Mouse (Mus musculus) C2C12 (cell line): ENCODE measurements around the gene Cds2. TPM values are rescaled to one million over a fixed set of nuclear protein-coding genes. Genes with fewer than 3 reads are reported as not detected.

ENCODE experiments used
- H3K27me3 ChIP-seq: one replicate; pipeline ENCODE4 v1.6.1; 2011; ENCODE audit not compliant: control insufficient read depth, insufficient read depth, insufficient read length
- H3K36me3 ChIP-seq: one replicate; pipeline ENCODE4 v1.6.1; 2011; ENCODE audit not compliant: control insufficient read depth, insufficient read depth
- H3K4me3 ChIP-seq: one replicate; pipeline ENCODE4 v1.5.1; 2011; ENCODE audit warnings: mild to moderate bottlenecking, control low read depth; ENCODE audit not compliant: poor library complexity, insufficient read depth, severe bottlenecking
- H3K79me2 ChIP-seq: one replicate; pipeline ENCODE4 v1.6.1; 2011; ENCODE audit not compliant: control insufficient read depth, insufficient read depth
- H3K79me3 ChIP-seq: one replicate; pipeline ENCODE4 v1.6.1; 2011; ENCODE audit warnings: low read depth, control low read depth
- H3ac ChIP-seq: one replicate; pipeline ENCODE3; 2011; ENCODE audit warnings: low read depth; ENCODE audit not compliant: control insufficient read depth, insufficient read length
- CEBPB ChIP-seq: IDR thresholded peaks from one replicate; pipeline ENCODE4 v1.6.1; 2011; ENCODE audit warnings: low read depth, mild to moderate bottlenecking, control low read depth, moderate library complexity
- MYOD1 ChIP-seq: IDR thresholded peaks from one replicate; pipeline ENCODE4 v1.6.1; 2011; ENCODE audit warnings: low read depth; ENCODE audit not compliant: control insufficient read depth, insufficient read length
- MYOG ChIP-seq: IDR thresholded peaks from one replicate; pipeline ENCODE4 v1.6.1; 2011; ENCODE audit not compliant: control insufficient read depth, insufficient read length; ENCODE audit errors: extremely low read depth
- polyA plus RNA-seq: library from polyadenylated mRNA; unstranded; fragments of >200 nt; fragmentation: generic; extraction: Trizol; gene quantifications from one replicate; pipeline ENCODE4 v1.2.1, GENCODE M21; 2012; ENCODE audit warnings: missing spikeins

Cds2 gene
- polyA plus RNA-seq, 1 experiment = 13.4 TPM

GRCm38 (mm10) chr2:132341293-132341692 lies 78.3 kb downstream of the Cds2 start:
- no peak overlapping the region for H3K4me3 ChIP-seq
- no peaks in the 10 kb centered on the region for H3K79me2 ChIP-seq
- no peaks in the 10 kb centered on the region for H3K79me3 ChIP-seq
- no peaks in the 10 kb centered on the region for H3K36me3 ChIP-seq
- no peak overlapping the region for H3ac ChIP-seq
- TF ChIP-seq MYOD1 = no peak
- no peaks in the 10 kb centered on the region for H3K27me3 ChIP-seq

GRCm38 (mm10) chr2:132343846-132344245 lies 80.9 kb downstream of the Cds2 start:
- no peaks in the 10 kb centered on the region for H3K79me3 ChIP-seq
- H3ac ChIP-seq = no peak overlapping the region
- H3K27me3 ChIP-seq = peaks cover 5% of the 10 kb centered on the region
- H3K4me3 ChIP-seq = no peak overlapping the region
- H3K36me3 ChIP-seq = no peaks in the 10 kb centered on the region
- TF ChIP-seq MYOD1 (peak; percentile 55), MYOG (no peak), CEBPB (no peak)
- no peaks in the 10 kb centered on the region for H3K79me2 ChIP-seq

Other genes with a start within 250 kb of the Cds2 start
- 0.94 TPM for gene Rassf2, start 232.9 kb upstream of the Cds2 start, polyA plus RNA-seq
- 12.0 TPM for gene Slc23a2, start 118.0 kb upstream of the Cds2 start, polyA plus RNA-seq
- gene Tmem230, start 15.3 kb upstream of the Cds2 start, polyA plus RNA-seq = 29.1 TPM
- gene Pcna, start 9.8 kb upstream of the Cds2 start, polyA plus RNA-seq = 228 TPM
- not detected for gene Prokr2, start 122.3 kb downstream of the Cds2 start, polyA plus RNA-seq